Mouse (Mus musculus) midbrain, embryonic 15.5 days (tissue): ENCODE measurements at regions not wholly inside any gene's neighbourhood (a gene's known extent, or its start where the extent isn't known, plus 50 kb on each side); places are given as distances from the start of the nearest gene placed in this dataset.
A peak's percentile ranks its signal among the peaks of the same experiment; 100 is the strongest.

ENCODE experiments used
- ATAC-seq: fragments of 200-750 bp; cut with Nextera tagmentation; replicated peaks from 2 replicates; pipeline ENCODE4 v1.8.0; 2017; ENCODE audit warnings: moderate TSS enrichment
- H3K27ac ChIP-seq: fragments of 300-500 bp; sonication (generic); 2 replicates; pipeline ENCODE4 v1.5.1; 2015; ENCODE audit warnings: mild to moderate bottlenecking, inconsistent platforms
- H3K27me3 ChIP-seq: fragments of 300-500 bp; sonication (generic); replicated peaks from 2 replicates; pipeline ENCODE4 v1.6.1; 2015; ENCODE audit warnings: inconsistent platforms
- H3K36me3 ChIP-seq: fragments of 300-500 bp; sonication (generic); replicated peaks from 2 replicates; pipeline ENCODE4 v1.6.1; 2015; ENCODE audit warnings: inconsistent platforms
- H3K4me1 ChIP-seq: fragments of 300-500 bp; sonication (generic); 2 replicates; pipeline ENCODE4 v1.6.1; 2015; ENCODE audit warnings: inconsistent platforms
- H3K4me2 ChIP-seq: fragments of 300-500 bp; sonication (generic); 2 replicates; pipeline ENCODE4 v1.6.1; 2015; ENCODE audit warnings: inconsistent platforms, mild to moderate bottlenecking, moderate library complexity
- H3K4me3 ChIP-seq: fragments of 300-500 bp; sonication (generic); 2 replicates; pipeline ENCODE4 v1.5.1; 2015; ENCODE audit warnings: mild to moderate bottlenecking, inconsistent platforms
- H3K9ac ChIP-seq: fragments of 300-500 bp; sonication (generic); 2 replicates; pipeline ENCODE4 v1.6.1; 2015; ENCODE audit warnings: mild to moderate bottlenecking, inconsistent platforms
- H3K9me3 ChIP-seq: fragments of 300-500 bp; sonication (generic); 2 replicates; pipeline ENCODE4 v1.6.1; 2016; ENCODE audit warnings: inconsistent platforms
- WGBS: fragments of 180-500 bp; shearing (Covaris S2); methylation state at CpG from one replicate; pipeline ENCODE4 v1.1.7; 2015; ENCODE audit warnings: mixed read lengths; 5-methylcytosine and 5-hydroxymethylcytosine counted together

GRCm38 (mm10) chr2:169389611-169390010 is 197.9 kb downstream of the Gm11011 start:
- no peak for ATAC-seq
- H3K9me3 ChIP-seq, result no peaks in the 10 kb centered on the region
- no peaks in the 10 kb centered on the region for H3K27me3 ChIP-seq
- H3K9ac ChIP-seq, result no peak overlapping the region
- H3K4me3 ChIP-seq, result no peak overlapping the region
- WGBS, result 85% methylated on average over 4 of the region's 4 CpGs
- H3K36me3 ChIP-seq, result no peaks in the 10 kb centered on the region
- no peak overlapping the region for H3K4me2 ChIP-seq
- H3K4me1 ChIP-seq, result peaks cover 14% of the 10 kb centered on the region; the same call in 1 of the 2 replicates
- no peak overlapping the region; the same call in 1 of the 2 replicates for H3K27ac ChIP-seq

- H3K4me3 ChIP-seq, result no peak overlapping the region
- H3K36me3 ChIP-seq, result no peaks in the 10 kb centered on the region
- peaks cover 14% of the 10 kb centered on the region; the same call in 1 of the 2 replicates for H3K4me1 ChIP-seq
- H3K9ac ChIP-seq, result no peak overlapping the region
- 69% methylated on average over 8 of the region's 8 CpGs for WGBS
- H3K4me2 ChIP-seq, result no peak overlapping the region
- H3K27ac ChIP-seq, result no peak overlapping the region
- ATAC-seq, result no peak
- H3K27me3 ChIP-seq, result no peaks in the 10 kb centered on the region
- no peaks in the 10 kb centered on the region for H3K9me3 ChIP-seq
Observed at GRCm38 (mm10) chr2:169388569-169388968, 199.0 kb downstream of the Gm11011 start.

GRCm38 (mm10) chr2:169387765-169388518 is 199.6 kb downstream of the Gm11011 start:
- Histone ChIP-seq H3K4me3 (no peak overlapping the region), H3K27ac (no peak overlapping the region), H3K9ac (no peak overlapping the region), H3K27me3 (no peaks in the 10 kb centered on the region), H3K36me3 (no peaks in the 10 kb centered on the region), H3K9me3 (no peaks in the 10 kb centered on the region), H3K4me1 (peaks cover 14% of the 10 kb centered on the region; the same call in 1 of the 2 replicates), H3K4me2 (no peak overlapping the region)
- 28% methylated on average over 23 of the region's 23 CpGs for WGBS
- no peak for ATAC-seq

- Histone ChIP-seq H3K27ac (no peak overlapping the region), H3K36me3 (no peaks in the 10 kb centered on the region), H3K27me3 (no peaks in the 10 kb centered on the region), H3K4me2 (no peak overlapping the region), H3K4me3 (no peak overlapping the region), H3K9ac (no peak overlapping the region), H3K4me1 (peaks cover 8% of the 10 kb centered on the region; the same call in 1 of the 2 replicates), H3K9me3 (no peaks in the 10 kb centered on the region)
- ATAC-seq, result no peak
- WGBS, result 93% methylated on average over 3 of the region's 3 CpGs
Observed at GRCm38 (mm10) chr2:169383701-169384100, 203.8 kb downstream of the Gm11011 start.

- no peak for ATAC-seq
- Histone ChIP-seq H3K27me3 (no peaks in the 10 kb centered on the region), H3K36me3 (no peaks in the 10 kb centered on the region), H3K27ac (no peak overlapping the region), H3K9me3 (no peaks in the 10 kb centered on the region), H3K4me3 (no peak overlapping the region), H3K4me2 (no peak overlapping the region), H3K4me1 (no peaks in the 10 kb centered on the region), H3K9ac (no peak overlapping the region)
- WGBS, result 89% methylated on average over 7 of the region's 7 CpGs
Observed at GRCm38 (mm10) chr2:169373069-169373468, 214.5 kb downstream of the Gm11011 start.

GRCm38 (mm10) chr2:169365046-169365445 is 222.5 kb downstream of the Gm11011 start:
- Histone ChIP-seq H3K27me3 (no peaks in the 10 kb centered on the region), H3K36me3 (no peaks in the 10 kb centered on the region), H3K4me3 (no peak overlapping the region), H3K9ac (no peak overlapping the region), H3K27ac (no peak overlapping the region), H3K4me2 (no peak overlapping the region), H3K9me3 (no peaks in the 10 kb centered on the region), H3K4me1 (no peaks in the 10 kb centered on the region; the same call in 1 of the 2 replicates)
- ATAC-seq, result no peak
- 56% methylated on average over 4 of the region's 4 CpGs for WGBS

GRCm38 (mm10) chr2:169360272-169360671 is 227.3 kb downstream of the Gm11011 start:
- Histone ChIP-seq H3K36me3 (no peaks in the 10 kb centered on the region), H3K4me2 (peak overlapping the region; percentile 32), H3K9ac (no peak overlapping the region), H3K4me1 (no peaks in the 10 kb centered on the region; the same call in 1 of the 2 replicates), H3K27ac (no peak overlapping the region), H3K4me3 (no peak overlapping the region), H3K27me3 (no peaks in the 10 kb centered on the region), H3K9me3 (no peaks in the 10 kb centered on the region)
- 24% methylated on average over 15 of the region's 15 CpGs for WGBS
- ATAC-seq, result no peak

GRCm38 (mm10) chr2:169357400-169357799 is 230.1 kb downstream of the Gm11011 start:
- no peaks in the 10 kb centered on the region; the same call in 1 of the 2 replicates for H3K4me1 ChIP-seq
- H3K9ac ChIP-seq, result no peak overlapping the region
- no peaks in the 10 kb centered on the region for H3K36me3 ChIP-seq
- no peak for ATAC-seq
- no peak overlapping the region for H3K4me3 ChIP-seq
- H3K27ac ChIP-seq, result no peak overlapping the region
- H3K27me3 ChIP-seq, result no peaks in the 10 kb centered on the region
- H3K9me3 ChIP-seq, result no peaks in the 10 kb centered on the region
- WGBS, result 51% methylated on average over 10 of the region's 10 CpGs
- H3K4me2 ChIP-seq, result no peak overlapping the region

- Histone ChIP-seq H3K4me3 (no peak overlapping the region), H3K27me3 (no peaks in the 10 kb centered on the region), H3K36me3 (no peaks in the 10 kb centered on the region), H3K9me3 (no peaks in the 10 kb centered on the region), H3K9ac (no peak overlapping the region), H3K4me1 (no peaks in the 10 kb centered on the region), H3K4me2 (no peak overlapping the region), H3K27ac (no peak overlapping the region)
- no peak for ATAC-seq
- 90% methylated on average over 7 of the region's 7 CpGs for WGBS
Observed at GRCm38 (mm10) chr2:169351547-169351946, 236.0 kb downstream of the Gm11011 start.

GRCm38 (mm10) chr2:169346107-169346506 is 241.4 kb downstream of the Gm11011 start:
- no peaks in the 10 kb centered on the region for H3K36me3 ChIP-seq
- H3K9ac ChIP-seq, result no peak overlapping the region
- 0 out of 2 replicates have a peak overlapping the region, but pooled peaks have one; percentile 7 for H3K4me2 ChIP-seq
- H3K4me3 ChIP-seq, result no peak overlapping the region
- ATAC-seq, result no peak
- H3K4me1 ChIP-seq, result peaks cover 8% of the 10 kb centered on the region; the same call in 1 of the 2 replicates
- WGBS, result 25% methylated on average over 10 of the region's 10 CpGs
- peak overlapping the region; percentile 39; the same call in 1 of the 2 replicates for H3K27ac ChIP-seq
- no peaks in the 10 kb centered on the region for H3K9me3 ChIP-seq
- H3K27me3 ChIP-seq, result no peaks in the 10 kb centered on the region

GRCm38 (mm10) chr2:169319521-169319920 is 268.0 kb downstream of the Gm11011 start:
- Histone ChIP-seq H3K27me3 (no peaks in the 10 kb centered on the region), H3K9me3 (no peaks in the 10 kb centered on the region), H3K4me1 (no peaks in the 10 kb centered on the region), H3K4me2 (no peak overlapping the region), H3K27ac (no peak overlapping the region), H3K9ac (no peak overlapping the region), H3K36me3 (no peaks in the 10 kb centered on the region), H3K4me3 (no peak overlapping the region)
- no peak for ATAC-seq
- 93% methylated on average over 5 of the region's 5 CpGs for WGBS

GRCm38 (mm10) chr2:169314396-169314930 is 273.1 kb downstream of the Gm11011 start:
- H3K4me1 ChIP-seq, result peaks cover 10% of the 10 kb centered on the region
- H3K27ac ChIP-seq, result no peak overlapping the region
- H3K4me3 ChIP-seq, result no peak overlapping the region
- H3K9me3 ChIP-seq, result no peaks in the 10 kb centered on the region
- no peak overlapping the region for H3K9ac ChIP-seq
- no peaks in the 10 kb centered on the region for H3K27me3 ChIP-seq
- 33% methylated on average over 2 of the region's 2 CpGs for WGBS
- no peak for ATAC-seq
- no peaks in the 10 kb centered on the region for H3K36me3 ChIP-seq
- no peak overlapping the region for H3K4me2 ChIP-seq

- ATAC-seq, result no peak
- Histone ChIP-seq H3K4me1 (peaks cover 10% of the 10 kb centered on the region), H3K27me3 (no peaks in the 10 kb centered on the region), H3K4me2 (no peak overlapping the region), H3K9me3 (no peaks in the 10 kb centered on the region), H3K36me3 (no peaks in the 10 kb centered on the region), H3K27ac (peak overlapping the region; percentile 51), H3K9ac (no peak overlapping the region), H3K4me3 (no peak overlapping the region)
- 23% methylated on average over 12 of the region's 12 CpGs for WGBS
Observed at GRCm38 (mm10) chr2:169311821-169312220, 275.7 kb downstream of the Gm11011 start.
